Mouse (Mus musculus) liver (tissue): ENCODE measurements around the gene Dusp11.
"Not testable (repeated sequence)": the region's sequence is repeated elsewhere in the genome, so short reads cannot be mapped to it uniquely, and the experiment has no call there.

ENCODE experiments used
- DNase-seq: peaks from one replicate; pipeline ENCODE4 v3.0.0-alpha.2; 2020; ENCODE audit warnings: mixed read lengths

The Dusp11 gene

GRCm38 (mm10) chr6:85961101-85962091 is at the start of gene Dusp11:
Dusp11 (minus strand) TSS chr6:85961667.
- peak; percentile 95 for DNase-seq

GRCm38 (mm10) chr6:86009980-86010379 is 48.5 kb upstream of the Dusp11 start:
- DNase-seq, result peak; percentile 50

- DNase-seq, result peak; percentile 88
Observed at GRCm38 (mm10) chr6:86004271-86005148, 43.0 kb upstream of the Dusp11 start.

GRCm38 (mm10) chr6:86003405-86003925 is 42.0 kb upstream of the Dusp11 start:
- peak; percentile 58 for DNase-seq

- not testable (repeated sequence) for DNase-seq
Observed at GRCm38 (mm10) chr6:85990774-85991173, 29.3 kb upstream of the Dusp11 start.

DNA sequence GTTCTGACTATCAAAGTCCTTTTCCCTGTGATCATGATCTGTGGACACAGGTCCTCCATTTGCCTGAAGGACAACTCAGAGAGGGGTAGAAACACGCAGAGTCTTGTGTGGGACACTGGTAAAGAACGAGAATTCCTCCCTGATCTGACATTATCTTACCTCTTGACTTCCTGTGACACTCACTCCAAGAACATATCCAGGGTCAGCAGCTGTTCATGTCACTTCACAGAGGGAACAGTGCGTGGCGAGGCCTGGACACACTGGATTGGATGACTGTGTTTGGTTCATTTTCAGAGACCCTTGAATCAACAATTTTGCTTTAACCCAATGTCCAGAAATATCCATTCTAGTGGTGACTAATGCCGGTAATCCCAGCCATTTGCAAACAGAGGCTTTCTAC is 28.1 kb upstream of the Dusp11 start:
- not testable (repeated sequence) for DNase-seq

DNA sequence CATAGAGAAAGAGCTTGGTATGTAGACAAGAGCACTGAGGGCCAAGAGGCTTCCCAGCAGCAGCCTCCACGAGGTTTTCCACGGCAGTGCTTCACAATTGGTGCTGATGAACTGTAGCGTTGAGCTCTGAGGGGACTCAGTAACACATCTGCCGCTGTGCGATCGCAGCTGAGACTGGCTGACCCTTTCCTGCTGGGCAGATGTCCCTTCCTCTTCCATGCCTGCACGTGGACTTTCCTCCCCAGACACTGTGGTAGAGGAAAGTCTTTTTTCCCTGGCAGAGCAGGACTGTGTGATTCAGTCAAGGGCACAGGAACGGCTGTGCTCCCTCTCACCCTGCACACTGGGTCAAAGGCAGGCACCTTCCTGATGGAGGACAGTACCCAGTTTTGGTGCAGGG is 22.9 kb upstream of the Dusp11 start:
- DNase-seq, result no peak

- DNase-seq, result not testable (repeated sequence)
Observed at GRCm38 (mm10) chr6:85978736-85979135, 17.3 kb upstream of the Dusp11 start.

DNA sequence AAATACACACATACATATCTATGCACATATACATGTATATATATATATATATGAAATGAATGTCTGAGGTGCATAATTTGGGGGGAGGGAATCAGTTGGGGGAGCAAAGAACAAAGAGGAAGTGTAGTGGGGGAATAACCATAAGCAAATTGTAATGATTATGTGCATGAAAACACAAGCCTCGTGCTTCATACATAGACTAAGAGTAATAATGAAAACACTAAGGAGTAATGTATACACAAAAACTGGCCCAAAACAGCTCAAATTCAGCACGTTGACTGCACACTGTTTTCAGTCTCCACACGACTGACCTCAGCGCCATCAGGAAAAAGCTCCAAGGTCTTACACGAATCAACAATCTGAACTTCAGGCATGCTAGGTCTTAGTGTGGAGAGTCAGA is 14.8 kb upstream of the Dusp11 start:
- no peak for DNase-seq

DNA sequence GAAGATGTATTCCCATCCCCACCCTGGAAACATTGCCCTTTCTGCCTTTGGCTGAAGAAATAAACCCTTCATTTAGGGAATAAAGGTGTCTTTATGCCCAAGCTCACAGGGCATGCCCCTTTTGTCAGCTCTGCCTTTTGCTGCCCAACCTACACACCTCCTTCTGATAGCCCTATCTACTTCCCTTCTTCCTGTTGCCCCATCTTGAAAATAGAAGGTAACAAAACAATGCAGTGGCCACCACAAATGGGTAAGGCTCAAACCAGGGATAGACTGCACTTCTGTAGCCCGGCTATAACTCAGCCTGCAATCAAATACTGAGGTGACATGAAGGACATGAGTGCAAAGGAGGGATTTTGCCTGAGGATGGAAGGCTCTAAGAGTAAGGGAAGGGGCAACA is 14.3 kb upstream of the Dusp11 start:
- DNase-seq, result no peak

- DNase-seq, result no peak
Observed at GRCm38 (mm10) chr6:85974941-85975617, 13.6 kb upstream of the Dusp11 start.

- DNase-seq, result no peak
Observed at GRCm38 (mm10) chr6:85973336-85973735, 11.9 kb upstream of the Dusp11 start.

- no peak for DNase-seq
Observed at GRCm38 (mm10) chr6:85972699-85973098, 11.2 kb upstream of the Dusp11 start.

DNA sequence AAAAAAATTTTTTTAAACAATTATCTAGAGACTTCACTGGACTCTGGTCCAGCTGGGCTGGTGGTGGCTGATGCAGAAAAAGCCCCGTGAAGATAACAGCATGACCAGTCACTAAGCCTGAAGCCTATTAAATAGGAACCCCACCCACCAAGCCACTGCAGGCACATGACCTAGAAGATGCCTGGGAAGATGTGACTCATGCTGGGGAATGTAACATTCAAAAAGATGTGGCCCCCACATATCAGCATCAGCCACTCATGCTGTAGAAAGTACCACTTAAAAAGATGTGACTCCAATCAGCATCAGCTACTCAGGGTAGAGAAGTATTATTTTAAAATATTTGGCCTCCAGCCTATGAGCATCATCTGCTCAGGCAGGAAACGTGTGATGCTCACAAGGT is 8.4 kb upstream of the Dusp11 start:
- DNase-seq, result no peak

- DNase-seq, result peak; percentile 37
Observed at GRCm38 (mm10) chr6:85966686-85967085, 5.2 kb upstream of the Dusp11 start.

DNA sequence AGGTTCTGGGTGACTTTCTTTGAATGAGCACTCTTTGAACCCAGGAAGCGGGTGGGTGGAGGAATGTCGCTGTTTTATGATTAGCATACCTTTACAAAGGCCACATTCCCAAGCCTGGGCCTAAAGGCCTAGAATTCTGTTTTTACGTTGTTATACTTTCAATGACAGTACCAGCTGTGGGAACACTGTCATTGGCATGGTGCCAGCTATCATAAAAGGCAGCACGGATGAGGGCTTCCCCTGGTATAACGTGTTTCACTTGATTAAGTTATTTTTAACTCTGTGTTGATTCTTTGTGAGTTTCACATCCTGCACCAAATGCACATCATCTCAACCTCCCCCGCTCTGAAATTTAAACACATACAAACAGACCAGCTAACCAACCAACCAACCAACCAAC is 4.6 kb upstream of the Dusp11 start:
- DNase-seq, result not testable (repeated sequence)

GRCm38 (mm10) chr6:85957581-85957980 is 3.9 kb downstream of the Dusp11 start:
- no peak for DNase-seq

GRCm38 (mm10) chr6:85948549-85948948 is 12.9 kb downstream of the Dusp11 start:
- DNase-seq, result no peak

- peak; percentile 43 for DNase-seq
Observed at GRCm38 (mm10) chr6:85942469-85942868, 19.0 kb downstream of the Dusp11 start.

DNA sequence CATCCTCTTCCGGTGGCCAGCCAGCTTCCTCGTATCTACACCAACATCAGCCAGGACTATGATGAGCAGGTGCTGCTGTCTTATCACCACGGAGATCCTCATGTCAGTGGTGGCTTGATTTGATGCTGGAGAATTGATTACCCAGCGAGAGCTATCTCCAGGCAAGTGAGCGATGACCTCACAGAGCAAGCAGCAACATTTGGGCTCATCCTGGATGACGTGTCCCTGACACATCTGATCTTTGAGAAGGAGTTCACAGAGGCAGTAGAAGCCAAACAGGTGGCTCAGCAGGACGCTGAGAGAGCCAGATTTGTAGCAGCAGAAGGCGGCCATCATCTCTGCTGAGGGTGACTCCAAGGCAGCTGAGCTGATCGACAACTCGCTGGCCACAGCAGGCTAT is 22.8 kb downstream of the Dusp11 start:
- no peak for DNase-seq

DNA sequence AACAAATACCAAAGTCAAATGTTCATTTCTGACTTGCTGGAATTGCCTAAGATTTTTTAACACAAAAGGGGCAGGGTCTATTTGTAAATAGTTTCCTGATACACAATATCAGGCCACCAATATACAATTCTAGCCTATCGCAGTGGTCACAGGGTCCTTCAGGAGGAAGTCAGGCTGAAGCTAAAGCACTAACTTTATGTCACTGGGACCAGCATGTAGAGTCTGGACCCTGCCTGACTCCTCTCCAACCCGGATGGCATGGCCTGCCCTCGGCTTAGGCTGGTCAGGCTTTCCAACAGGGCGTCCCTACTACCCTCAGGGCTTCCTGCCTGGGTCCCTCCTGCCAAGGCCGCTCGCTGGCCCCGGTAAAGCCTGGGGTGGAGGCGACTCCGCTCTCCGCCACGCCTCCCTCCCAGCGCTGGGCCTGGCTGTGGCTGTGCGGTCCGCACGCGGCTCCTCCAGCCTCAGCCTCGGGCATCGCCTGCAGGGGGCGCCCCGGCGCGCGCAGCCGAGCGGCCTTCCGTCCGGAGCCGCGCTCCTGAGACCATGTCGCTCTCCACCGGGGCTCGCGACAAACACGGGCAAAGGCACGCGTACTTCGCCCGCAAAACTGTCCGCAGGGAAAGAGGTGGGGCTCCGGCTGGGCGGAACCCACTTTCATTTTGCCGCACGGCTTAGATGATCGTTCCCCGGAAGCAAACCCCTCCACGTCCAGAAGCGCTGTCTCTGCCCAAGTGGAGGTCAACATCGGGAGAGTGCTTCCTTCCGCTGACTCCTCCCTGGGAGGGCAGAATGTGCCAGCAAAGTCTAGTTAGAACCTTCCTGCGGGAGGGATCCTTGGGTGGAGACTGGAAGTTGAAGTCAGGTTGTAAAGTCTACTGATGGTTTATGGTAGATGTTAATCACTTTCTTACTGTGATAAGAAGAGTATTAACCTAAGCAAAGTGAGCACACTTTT is 24.7 kb downstream of the Dusp11 start:
- peak; percentile 85 for DNase-seq
